Mouse (Mus musculus) c-Kit-negative CD71-positive TER-119-positive erythroid progenitor cells, embryonic 14.5 days (primary cell): Measurements from ENCODE around the gene Dpp6.

Experiments
- DNase-seq: peaks from one replicate; pipeline ENCODE4 v3.0.0-alpha.2; 2013; ENCODE audit warnings: low read depth, low spot score

Dpp6 gene

DNA sequence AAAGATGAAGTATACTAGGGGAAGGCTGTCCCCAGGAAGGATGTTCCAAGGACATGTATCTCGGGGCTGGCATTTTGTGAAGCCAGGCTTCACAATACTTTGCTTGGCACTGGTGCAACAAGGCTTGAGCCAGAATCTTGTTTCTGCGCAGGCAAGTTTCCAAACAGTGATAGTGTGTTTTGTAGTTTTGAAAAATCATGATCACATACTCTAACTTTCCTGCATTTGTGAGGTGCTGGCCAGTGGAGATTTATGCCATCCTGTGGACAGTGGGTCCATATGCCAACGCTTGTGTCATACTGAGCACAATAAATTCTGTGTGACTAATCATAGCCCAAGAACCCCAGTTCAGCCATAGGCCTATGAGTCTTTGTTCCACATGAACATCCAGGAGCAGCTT lies 558.8 kb downstream of the Dpp6 start:
- no peak for DNase-seq

DNA sequence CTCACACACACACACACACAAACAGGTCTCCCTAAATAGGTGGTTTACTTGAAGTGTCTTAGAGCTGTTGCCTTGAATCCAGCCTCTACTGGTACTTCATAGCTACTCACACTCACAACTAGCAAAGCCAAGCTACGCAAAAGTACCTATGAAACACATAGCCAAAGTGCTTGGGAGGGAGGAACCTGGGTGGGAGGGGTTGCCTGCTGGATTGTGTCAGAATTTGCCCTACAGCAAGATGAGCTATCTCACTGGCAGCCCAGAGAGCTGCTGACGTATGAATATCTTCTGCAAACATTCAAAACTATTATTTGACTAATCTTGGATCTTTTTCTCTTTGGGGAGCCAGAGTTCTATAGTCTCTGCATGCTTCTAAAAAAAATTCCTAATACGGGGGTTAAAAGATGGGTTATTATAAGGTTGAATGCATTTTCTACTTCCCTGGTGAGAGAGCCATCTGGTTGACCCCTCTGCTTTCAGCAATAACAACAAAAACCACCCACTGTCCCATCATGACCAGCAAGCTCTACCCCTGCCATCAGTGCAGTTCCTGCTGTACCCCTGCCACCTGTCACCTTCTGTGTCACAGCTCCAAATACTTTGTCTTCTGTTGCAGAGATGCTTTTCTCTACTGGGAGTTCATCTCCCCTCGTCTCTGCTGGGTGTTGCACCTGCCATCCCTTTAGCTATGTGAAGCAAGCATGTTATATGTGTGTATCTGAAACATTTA lies 563.8 kb downstream of the Dpp6 start:
- DNase-seq = no peak

GRCm38 (mm10) chr5:27398371-27398770 lies 581.4 kb downstream of the Dpp6 start:
- no peak for DNase-seq

GRCm38 (mm10) chr5:27399111-27399510 lies 582.1 kb downstream of the Dpp6 start:
- no peak for DNase-seq

- DNase-seq = no peak
Measured at GRCm38 (mm10) chr5:27402616-27403015, 585.6 kb downstream of the Dpp6 start.

GRCm38 (mm10) chr5:27408854-27409253 lies 591.9 kb downstream of the Dpp6 start:
- DNase-seq = no peak

DNA sequence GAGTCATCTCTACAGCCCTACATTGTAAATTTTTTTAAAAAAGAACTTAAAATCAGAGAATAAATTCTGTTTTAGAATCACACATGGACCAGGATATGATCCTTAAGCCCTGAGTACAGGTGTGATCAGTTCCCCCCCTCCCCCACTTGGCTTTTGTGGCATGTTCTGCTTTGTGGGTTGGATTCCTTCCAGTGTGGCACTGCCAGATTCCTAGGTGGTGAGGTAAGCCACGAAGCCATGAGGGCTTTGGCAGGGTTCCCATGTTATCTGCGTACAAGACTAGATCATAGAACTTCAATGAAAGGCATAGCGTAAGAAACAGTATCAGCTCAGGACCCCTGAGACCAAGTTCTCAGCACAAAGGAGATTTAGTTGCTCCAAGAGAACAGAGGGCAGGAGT lies 596.0 kb downstream of the Dpp6 start:
- DNase-seq = no peak

DNA sequence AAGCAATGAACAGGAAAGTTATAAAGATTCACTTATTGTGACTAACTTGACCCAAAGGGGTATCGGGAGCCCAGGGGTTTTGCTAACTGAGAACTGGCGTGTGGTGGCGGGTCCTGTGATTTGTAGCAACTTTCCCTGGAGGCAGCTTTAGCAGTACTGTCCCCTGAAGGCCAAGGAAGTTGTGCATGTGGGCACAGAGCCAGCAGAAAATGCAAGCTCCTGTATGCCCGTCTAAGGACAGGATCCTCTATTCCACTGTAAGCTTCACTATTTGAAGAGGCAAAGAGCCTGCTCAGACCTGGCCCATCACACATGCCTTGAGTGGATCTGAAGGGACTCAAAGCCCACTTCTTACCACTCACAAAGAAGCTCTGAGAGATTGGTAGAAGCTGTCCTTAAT lies 598.5 kb downstream of the Dpp6 start:
- no peak for DNase-seq

DNA sequence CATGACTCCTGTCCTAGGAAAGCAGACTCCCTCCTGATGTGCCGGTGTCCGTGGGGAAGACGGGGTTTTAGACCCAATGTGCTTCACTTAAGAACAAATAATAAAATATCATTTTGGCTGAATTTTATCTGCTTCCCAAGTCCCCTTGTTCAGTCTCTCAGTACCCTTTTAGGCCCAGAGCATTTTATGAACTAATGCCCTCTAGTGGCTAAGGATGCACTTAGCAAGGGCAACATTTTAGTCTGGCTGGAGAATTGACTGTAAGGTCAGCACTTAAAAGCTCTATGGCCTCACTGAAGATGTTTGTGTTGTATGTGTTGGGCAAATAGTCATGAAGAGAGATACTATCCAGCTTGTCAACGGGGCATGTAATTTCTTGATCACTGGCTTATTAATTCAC lies 599.6 kb downstream of the Dpp6 start:
- DNase-seq = no peak

DNA sequence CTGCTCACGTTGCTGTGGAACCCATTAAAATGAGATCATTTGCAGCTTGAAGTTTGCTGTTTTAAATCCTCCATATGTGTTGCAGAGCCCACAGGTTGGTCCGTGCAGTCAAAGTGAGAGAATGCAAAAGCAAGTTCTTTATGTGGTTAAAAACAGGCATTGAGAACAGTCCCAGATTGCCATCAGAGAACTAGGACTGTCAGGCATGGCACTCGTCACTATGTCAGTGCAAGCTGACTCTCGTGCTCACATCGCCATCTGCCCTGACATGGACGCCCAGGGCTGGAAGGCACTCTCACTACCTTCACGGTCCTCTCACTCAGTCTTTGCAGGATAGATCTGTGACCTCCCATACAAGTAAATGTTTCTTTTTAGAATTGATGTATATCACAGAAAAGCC lies 600.4 kb downstream of the Dpp6 start:
- no peak for DNase-seq

DNA sequence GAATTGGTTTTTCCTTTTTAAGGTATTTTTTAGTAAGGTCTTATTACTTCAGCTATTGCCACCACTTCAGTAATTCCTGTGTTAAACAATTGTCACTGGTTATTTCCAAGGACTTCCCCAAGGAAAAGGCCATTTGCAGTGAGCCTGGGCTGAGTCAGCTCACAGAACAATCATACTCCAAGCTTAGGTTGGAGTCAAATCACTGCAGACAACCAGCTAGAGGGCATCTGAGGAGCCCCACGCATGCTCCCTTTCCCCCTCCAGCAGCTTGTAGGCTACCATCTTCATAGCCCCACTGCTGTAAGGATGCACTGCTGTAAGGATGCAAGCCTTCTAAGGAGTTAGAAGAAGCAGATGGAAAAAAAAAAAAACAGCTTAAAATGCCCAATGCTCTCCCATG lies 601.9 kb downstream of the Dpp6 start:
- DNase-seq = no peak

- DNase-seq = no peak
Measured at GRCm38 (mm10) chr5:27421090-27421635, 604.2 kb downstream of the Dpp6 start.

DNA sequence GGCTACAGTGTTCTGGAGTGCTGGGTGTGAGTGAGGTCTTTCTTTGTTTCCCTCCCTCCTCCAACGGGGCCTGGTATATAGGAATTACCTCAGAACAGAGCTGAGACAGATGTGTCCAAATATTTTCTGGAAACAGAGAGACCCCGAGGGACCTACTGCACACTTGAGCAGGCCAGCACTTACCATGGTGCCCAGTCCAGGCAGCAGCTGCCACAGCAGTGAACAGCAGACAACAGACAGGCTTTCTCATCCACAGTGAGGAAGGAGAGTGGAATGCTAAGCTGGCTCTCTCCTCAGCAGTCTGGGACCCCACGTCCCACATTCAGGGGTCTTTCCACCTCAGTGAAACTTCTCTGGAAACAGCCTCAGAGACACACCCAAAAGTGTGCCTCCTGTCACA lies 606.8 kb downstream of the Dpp6 start:
- no peak for DNase-seq

DNA sequence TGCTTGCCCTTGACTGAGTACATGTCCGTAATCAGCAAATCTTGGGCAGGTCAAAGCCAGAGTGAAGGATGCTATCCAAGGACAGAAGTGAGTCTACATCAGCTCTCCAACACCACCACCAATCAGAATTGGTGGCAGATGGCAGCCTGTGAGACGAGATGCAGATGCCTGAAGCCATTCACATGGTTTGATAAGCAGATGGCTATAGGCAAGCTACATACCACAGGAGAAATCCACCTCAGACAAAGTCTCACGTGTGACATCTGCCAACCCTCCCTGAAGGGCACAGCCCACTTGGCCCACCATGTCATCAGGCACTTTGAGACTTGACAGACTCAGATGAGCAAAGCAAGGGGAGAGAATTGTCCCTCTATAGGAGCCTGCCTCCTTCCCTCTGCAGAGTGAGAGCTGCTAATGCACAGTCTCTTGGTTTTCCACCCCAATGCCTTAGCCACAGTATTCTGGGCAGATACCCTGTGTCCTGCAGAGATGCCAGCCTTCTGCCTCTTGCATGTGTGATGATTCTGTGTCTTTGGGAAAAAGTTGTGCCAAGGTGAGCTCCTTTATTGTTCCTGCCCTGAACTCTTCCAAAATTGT lies 607.6 kb downstream of the Dpp6 start:
- no peak for DNase-seq

- DNase-seq = no peak
Measured at GRCm38 (mm10) chr5:27426200-27426599, 609.2 kb downstream of the Dpp6 start.

- DNase-seq = no peak
Measured at GRCm38 (mm10) chr5:27433584-27433983, 616.6 kb downstream of the Dpp6 start.

DNA sequence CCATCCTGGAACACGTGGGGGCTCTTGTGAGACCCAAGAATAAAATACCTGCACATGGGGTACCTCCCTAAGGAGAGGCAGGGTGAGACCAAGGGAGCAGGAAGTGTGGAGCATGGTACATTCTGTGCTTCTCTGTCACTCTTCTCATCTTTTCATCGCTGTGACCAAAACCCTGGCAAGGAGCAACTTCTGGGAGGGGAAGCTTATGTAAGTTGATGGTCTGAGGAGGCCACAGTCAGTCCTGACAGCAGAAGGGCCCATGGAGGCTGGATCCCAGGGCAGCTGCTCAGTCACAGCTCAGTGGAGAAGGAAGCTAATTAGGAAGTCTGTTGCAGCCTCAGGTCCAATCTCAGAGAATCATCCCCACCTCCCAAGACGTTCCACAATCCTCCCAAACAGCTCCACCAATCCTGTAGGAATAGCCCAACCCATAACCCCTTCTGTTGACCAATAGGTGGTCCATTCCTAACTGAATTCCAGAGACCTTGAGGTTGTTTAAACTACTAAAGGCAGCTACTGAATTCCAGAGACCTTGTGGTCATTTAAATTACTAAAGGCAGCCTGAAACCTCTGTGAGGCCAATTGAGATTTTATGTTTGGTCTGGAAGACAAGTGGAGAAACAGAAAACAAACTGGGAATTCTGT lies 636.3 kb downstream of the Dpp6 start:
- no peak for DNase-seq

DNA sequence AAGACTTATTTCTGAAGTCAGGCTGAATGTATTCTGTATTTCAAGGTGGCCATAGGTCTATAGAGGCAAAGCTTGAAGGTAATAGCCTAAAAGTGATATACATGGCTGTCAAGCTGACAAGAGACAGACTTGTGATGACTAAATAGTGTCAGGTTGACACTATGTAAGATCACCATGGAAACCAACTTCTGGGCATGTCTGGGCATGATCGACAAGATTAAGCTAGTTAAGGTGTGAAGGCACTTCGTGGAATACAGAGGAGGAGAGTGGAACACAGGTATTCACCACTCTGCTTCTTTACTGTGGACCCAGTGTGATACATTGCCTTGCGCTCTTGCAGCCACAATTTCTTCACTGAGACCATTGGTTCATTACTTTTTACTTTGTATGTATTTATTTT lies 637.4 kb downstream of the Dpp6 start:
- DNase-seq = no peak

- DNase-seq = no peak
Measured at GRCm38 (mm10) chr5:27456981-27457380, 640.0 kb downstream of the Dpp6 start.

GRCm38 (mm10) chr5:27457686-27458085 lies 640.7 kb downstream of the Dpp6 start:
- no peak for DNase-seq

GRCm38 (mm10) chr5:27474964-27475465 lies 658.0 kb downstream of the Dpp6 start:
- DNase-seq = no peak

DNA sequence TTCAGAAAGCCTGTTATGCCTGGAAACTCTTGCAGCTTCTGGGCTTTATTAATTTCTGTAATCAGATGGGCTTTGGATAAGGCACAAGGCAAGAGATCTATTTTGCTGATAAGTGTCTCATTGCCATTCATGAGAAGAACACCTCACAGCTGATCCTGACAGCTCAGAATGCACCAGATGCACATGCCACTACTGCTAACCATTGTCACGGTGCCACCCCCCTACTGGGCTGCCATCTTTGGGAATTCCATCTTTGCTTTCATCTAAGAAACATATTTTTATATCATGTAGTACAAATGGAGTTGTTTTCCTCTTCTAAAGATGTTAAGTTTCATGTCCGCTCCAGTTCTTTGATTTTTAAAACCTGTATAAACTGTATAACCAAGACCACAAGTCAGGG lies 664.7 kb downstream of the Dpp6 start:
- DNase-seq = no peak

DNA sequence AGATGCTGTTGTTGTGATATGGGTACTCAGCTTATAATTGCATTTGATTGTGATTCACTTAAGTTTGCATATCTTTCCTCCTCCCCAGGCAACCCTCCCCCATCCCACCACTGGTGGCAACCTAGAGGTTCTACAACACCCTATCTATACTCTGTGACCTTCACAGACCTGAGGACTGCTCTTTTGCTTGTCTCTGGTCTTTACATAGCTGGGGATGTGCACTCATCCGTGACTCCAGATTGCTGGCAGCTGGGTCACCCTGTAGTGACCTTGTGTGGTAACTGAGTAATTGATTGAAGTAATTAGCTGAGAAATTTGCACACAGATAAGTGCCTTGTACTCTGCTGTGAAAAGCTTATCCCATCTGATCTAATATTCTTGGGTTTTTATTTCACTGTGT lies 669.1 kb downstream of the Dpp6 start:
- DNase-seq = no peak
